Mouse (Mus musculus) embryonic facial prominence, embryonic 15.5 days (tissue): ENCODE results near the gene Fam126a. TPM values are rescaled to one million over a fixed set of nuclear protein-coding genes. Genes with fewer than 3 reads are reported as not detected.

Source experiments
- polyA plus RNA-seq: library from polyadenylated mRNA; unstranded; fragments of >200 nt; fragmentation: Nextera tagmentation; extraction: Ambion mirVana; gene quantifications from 2 replicates; pipeline ENCODE4 v1.2.1, GENCODE M21; 2015

Fam126a gene
- polyA plus RNA-seq, 1 experiment from 2014 or later = 25.4 TPM

Other genes with a start within 250 kb of the Fam126a start
- 29.2 and 30.2 TPM in 2 replicates for gene Pus7, start 247.0 kb downstream of the Fam126a start, polyA plus RNA-seq
- gene Rint1, start 243.0 kb downstream of the Fam126a start, polyA plus RNA-seq = 40.0 and 40.5 TPM in 2 replicates
- 109 TPM in 2 replicates for gene Tomm7, start 186.5 kb downstream of the Fam126a start, polyA plus RNA-seq
- 53.5 and 56.5 TPM in 2 replicates for gene Klhl7, start 69.9 kb upstream of the Fam126a start, polyA plus RNA-seq
- gene Nupl2, start 134.3 kb upstream of the Fam126a start, polyA plus RNA-seq = 13.3 and 15.7 TPM in 2 replicates